Mouse (Mus musculus) spleen, postnatal 14 days (tissue): Measurements from ENCODE around the gene Dlx1.
A peak's percentile ranks its signal among the peaks of the same experiment; 100 is the strongest.

ENCODE experiments used
- DNase-seq, 2 experiments: peaks; one replicate each; pipeline ENCODE4 v3.0.0; 2021 to 2022; ENCODE audit warnings: low spot score in 2 of 2

The Dlx1 gene

DNA sequence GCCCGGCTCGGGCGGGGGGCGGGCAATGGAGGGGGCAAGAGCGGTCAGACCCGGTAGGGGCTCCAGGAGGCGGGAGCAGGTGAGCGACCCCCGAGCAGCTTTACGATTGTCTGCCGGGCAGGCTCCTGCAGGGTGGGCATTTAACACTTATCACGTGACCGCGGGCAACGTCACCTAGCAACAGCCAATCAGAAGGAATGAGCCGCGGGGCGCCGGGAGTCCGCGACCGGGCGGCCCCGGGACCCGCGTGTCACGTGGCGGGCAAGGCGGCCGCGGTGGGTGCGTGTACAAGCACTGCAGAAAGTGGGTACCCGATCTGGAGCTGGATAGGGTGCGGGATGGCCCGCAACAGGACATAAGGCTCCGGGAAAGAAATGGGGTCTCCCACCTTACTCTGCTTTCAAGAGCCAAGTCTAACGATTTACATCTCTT, 18.7 kb downstream of the Dlx1 start, which contains the start of gene Dlx2:
Gene Dlx2 (minus strand): TSS at position 115 of the 432 bp plus-strand sequence.
- no peak for DNase-seq

DNA sequence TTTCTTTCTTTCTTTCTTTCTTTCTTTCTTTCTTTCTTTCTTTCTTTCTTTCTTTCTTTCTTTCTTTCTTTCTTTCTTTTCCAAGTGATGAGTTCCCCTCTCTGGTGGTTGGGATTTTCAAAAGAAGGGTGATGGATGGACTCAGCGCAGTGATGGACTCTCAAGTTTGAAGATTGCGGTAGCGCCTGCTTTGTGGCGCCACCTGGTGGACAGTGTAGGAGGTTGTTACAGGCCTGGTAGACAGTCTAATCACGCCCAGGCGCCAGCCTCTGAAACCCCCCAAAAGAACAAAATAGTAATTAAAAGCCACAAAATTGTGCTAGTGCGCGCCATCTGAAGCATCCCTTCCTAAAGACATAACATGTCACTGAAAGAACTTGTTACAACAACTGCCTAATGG, 19.9 kb downstream of the Dlx1 start:
- peak; percentile 36 to 72 for DNase-seq

DNA sequence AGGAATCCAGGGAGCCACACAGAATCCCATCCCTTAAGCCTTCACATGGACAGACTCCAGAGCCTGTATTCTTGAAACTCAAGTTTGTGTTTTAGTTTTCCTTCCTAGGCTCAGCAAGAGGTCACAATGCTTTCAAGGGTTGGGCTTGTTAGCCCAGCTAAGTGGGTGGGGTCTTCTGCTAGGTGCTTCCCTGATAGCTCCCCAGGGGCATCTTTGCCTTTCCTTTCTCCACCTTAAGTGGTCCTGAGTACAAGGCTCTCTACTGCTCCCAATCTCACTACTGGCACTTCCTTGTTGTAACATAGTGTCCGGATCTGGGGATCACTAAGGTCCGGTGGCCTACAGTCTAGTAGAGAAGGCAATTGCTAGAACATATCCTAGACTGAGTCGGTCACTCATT, 22.4 kb downstream of the Dlx1 start:
- no peak for DNase-seq

DNA sequence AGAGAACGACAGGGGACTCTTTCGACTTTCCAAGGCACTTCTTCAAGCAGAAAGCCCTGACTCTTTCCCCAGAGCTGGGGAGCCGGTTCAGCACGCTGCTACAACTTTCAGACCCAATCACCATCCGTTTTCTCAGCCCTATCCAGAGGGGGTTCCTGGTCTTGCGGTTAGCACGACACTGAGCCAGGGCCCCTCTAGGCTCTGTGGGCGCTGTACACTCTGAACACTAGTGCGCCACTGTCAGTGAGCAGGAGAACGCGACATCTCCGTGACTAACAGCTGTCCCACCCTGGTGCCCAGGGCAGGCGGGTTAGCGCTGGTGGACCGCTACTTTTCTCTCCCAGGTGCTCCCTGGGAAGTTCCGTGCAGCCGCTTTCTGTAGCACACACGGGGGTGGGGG, 23.8 kb downstream of the Dlx1 start:
- DNase-seq, result no peak

DNA sequence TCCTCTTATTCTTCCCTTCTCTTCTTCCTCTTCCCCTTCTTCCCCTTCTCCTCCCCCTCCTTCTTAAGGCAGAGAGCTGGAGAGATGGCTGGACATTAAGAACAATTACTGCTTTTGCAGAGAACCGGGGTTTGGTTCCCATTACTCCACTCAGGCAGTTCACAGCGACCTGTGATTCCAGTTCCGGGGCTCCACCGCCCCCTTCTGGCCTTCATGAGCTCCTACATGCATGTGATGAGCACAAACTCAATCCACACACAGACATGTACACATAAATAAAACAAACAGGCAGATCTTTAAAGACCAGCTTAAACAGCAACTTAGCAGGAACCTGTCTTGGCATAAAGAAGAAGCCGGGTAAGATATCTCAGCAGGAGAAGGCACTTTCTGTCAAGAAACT, 28.2 kb downstream of the Dlx1 start:
- DNase-seq, result no peak

DNA sequence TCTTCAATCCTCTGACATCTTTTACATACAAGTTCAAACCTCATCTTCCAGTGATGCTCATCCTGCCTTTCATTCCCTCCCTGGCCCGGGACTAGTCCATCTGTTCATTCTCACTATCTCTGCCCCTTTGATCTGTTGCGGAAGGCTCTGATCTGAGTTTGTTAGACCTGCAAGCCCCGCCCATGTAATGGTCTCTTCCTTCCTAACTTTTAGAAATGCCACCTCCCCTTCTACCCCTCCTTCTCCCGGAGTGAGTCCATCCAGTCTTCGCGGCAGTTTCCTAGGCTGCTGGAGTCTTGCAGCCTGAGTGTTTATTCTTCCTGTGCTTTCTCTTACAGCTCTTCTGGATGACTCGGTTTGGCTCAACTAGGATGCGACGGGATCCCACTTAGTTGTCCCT, 38.6 kb downstream of the Dlx1 start:
- DNase-seq, result no peak

- DNase-seq, result no peak
These were observed 45.8 kb downstream of the Dlx1 start for GRCm38 (mm10) chr2:71573736-71574135.

GRCm38 (mm10) chr2:71577059-71577458, 49.1 kb downstream of the Dlx1 start:
- DNase-seq, result no peak

DNA sequence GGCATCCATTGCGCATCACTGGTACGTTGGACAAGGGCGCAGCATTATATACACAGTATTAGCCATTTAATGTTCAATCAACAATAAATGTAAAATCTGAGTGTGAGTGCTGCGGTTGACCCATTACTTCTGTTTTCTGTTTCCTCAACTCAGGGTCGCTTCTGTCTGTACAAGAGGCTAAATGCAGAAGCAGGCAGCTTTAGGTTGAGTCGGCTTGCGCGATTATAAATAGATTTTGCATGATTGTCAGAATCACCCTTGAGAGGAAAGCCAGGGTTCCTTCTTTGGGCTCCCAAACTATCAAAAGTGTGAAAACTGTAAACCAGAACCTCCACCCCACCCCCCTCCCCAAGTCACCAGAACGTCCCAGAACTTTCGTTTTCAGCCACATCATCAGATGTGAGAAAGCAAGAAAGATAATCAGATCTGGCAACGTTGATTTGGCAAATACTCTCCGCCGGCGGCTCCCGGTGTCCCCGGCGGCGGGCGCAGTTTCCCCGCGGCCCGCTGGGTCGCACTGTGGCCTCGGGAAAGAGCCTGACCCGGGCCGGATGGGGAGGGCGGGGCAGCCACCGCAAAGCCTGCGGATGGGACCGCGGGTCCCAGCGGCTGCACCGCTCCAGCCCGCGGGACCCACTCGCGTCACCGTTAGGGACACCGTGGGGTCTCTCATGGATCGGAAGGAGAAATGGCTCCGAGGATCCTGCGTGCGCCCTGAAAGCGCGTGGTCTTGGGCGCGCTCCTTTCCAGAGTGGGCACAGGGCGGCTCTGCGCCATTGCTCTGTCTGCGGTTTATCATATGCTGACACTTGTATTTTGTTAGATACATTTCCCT, 52.9 kb downstream of the Dlx1 start:
- DNase-seq, result peak in 1 of 2 experiments; percentile 35

DNA sequence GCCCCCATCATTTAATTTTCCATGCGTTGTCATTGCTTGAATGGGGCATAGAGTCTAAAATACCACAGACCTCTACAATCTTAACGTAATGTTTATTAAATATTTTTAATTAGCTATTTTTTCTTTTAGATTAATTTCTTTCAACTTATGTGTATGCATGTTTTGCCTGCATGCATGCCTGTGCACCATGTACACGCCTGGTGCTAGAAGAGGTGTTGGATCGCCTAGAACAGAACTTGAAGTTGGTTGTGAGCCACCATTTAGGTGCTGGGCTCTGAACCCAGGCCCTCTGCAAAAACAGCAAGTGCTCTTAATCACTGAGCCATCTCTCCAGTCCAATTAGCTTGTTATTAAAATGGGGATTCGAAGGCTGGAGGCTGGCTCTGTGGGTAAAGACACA, 53.6 kb downstream of the Dlx1 start:
- no peak for DNase-seq
